In genomic region chr1:42229711-42230110, GRCm38 (mm10) we compare ENCODE assay signal across 10 mouse cellular contexts.
DNase-seq lines count a peak whose midpoint lies in the region; ATAC-seq and TF ChIP-seq lines count a peak whose summit lies in the region.
"Had no signal": no experiment of that assay in that cellular context is flagged by ENCODE, and none has a peak within 500 bp of the region (broad histone marks: within the 10 kb centered on the region; RNA-seq: fewer than 3 reads in every experiment).

No protein-coding gene starts in this region.

- peak; percentile 75; the same call in 1 of the 2 replicates for ATAC-seq in lung, embryonic 15.5 days (ENCODE audit: borderline replicate concordance, extremely low read depth, low FRiP score, low TSS enrichment)
- ATAC-seq in midbrain, postnatal 0 days (ENCODE audit: low FRiP score) = 0 out of 2 replicates have a peak, but pooled peaks have one; percentile 45

- H3K9me3 ChIP-seq in lung, embryonic 15.5 days = no peaks in the 10 kb centered on the region
- no peaks in the 10 kb centered on the region for H3K9me3 ChIP-seq in midbrain, postnatal 0 days (ENCODE audit: low read length)
- H3K9me3 ChIP-seq: liver, embryonic 13.5 days; neural tube, embryonic 13.5 days had no signal

- no peak for TF ChIP-seq CTCF in midbrain, postnatal 0 days (IDR thresholded peaks at IDR 0.05)

- WGBS in lung, embryonic 15.5 days = 34% methylated on average over 12 of the region's 12 CpGs
- 63% methylated on average over 12 of the region's 12 CpGs for WGBS in midbrain, postnatal 0 days

- H3K4me2 ChIP-seq in lung, embryonic 15.5 days = peak overlapping the region; percentile 31
- H3K4me2 ChIP-seq in midbrain, postnatal 0 days (ENCODE audit: low read depth, low read length, poor library complexity, severe bottlenecking) = peak overlapping the region; percentile 37
- H3K4me2 ChIP-seq: liver, embryonic 13.5 days; neural tube, embryonic 13.5 days had no signal

- peak overlapping the region; percentile 9; the same call in 1 of the 2 replicates for H3K27ac ChIP-seq in lung, embryonic 15.5 days
- H3K27ac ChIP-seq in midbrain, postnatal 0 days (ENCODE audit: low read depth, low read length) = no peak overlapping the region
- H3K27ac ChIP-seq: liver, embryonic 13.5 days; neural tube, embryonic 13.5 days had no signal

- H3K27me3 ChIP-seq in lung, embryonic 15.5 days = no peaks in the 10 kb centered on the region
- no peaks in the 10 kb centered on the region for H3K27me3 ChIP-seq in midbrain, postnatal 0 days (ENCODE audit: insufficient read depth, low read length)
- H3K27me3 ChIP-seq: liver, embryonic 13.5 days; neural tube, embryonic 13.5 days had no signal

- DNase-seq in cerebellum, postnatal 36 days = peak; percentile 7 to 9
- DNase-seq in cerebellum, adult 11 months = no peak
- DNase-seq in lung, adult 18-20 months = no peak
- DNase-seq in heart, postnatal 14 days = peak; percentile 4 to 49
- peak; percentile 86 for DNase-seq in midbrain, postnatal 0 days (ENCODE audit: low spot score)
- DNase-seq in testis, postnatal 10 days (ENCODE audit: low spot score) = no peak
- no peak for DNase-seq in gastrocnemius, adult 8-10 months (ENCODE audit: low spot score in 2 of 2)
- DNase-seq: liver, embryonic 13.5 days had no signal

- H3K4me1 ChIP-seq in lung, embryonic 15.5 days = 0 out of 2 replicates have a peak, but pooled peaks cover 14% of the 10 kb centered on the region
- H3K4me1 ChIP-seq in midbrain, postnatal 0 days (ENCODE audit: insufficient read depth, low read length) = no peaks in the 10 kb centered on the region
- H3K4me1 ChIP-seq: liver, embryonic 13.5 days had no signal

- no peaks in the 10 kb centered on the region for H3K36me3 ChIP-seq in lung, embryonic 15.5 days
- no peaks in the 10 kb centered on the region for H3K36me3 ChIP-seq in midbrain, postnatal 0 days (ENCODE audit: insufficient read depth, low read length)
- H3K36me3 ChIP-seq: liver, embryonic 13.5 days; neural tube, embryonic 13.5 days had no signal

- no peak overlapping the region for H3K4me3 ChIP-seq in lung, embryonic 15.5 days
- H3K4me3 ChIP-seq in midbrain, postnatal 0 days (ENCODE audit: low read depth, low read length) = peak overlapping the region; percentile 5; the same call in 1 of the 2 replicates
- H3K4me3 ChIP-seq: liver, embryonic 13.5 days; neural tube, embryonic 13.5 days had no signal

- no peak overlapping the region for H3K9ac ChIP-seq in lung, embryonic 15.5 days
- H3K9ac ChIP-seq in midbrain, postnatal 0 days (replicated peaks; ENCODE audit: low read length, poor library complexity, severe bottlenecking) = no peak overlapping the region; the same call in 1 of the 2 replicates
- H3K9ac ChIP-seq: liver, embryonic 13.5 days; neural tube, embryonic 13.5 days had no signal

- intact Hi-C loops in heart, postnatal 14 days (cut with DNase I) = no loop called here

Comparison
In these comparisons a context has a peak if more than half of its experiments do, and no peak if none do; other contexts are left out.
1. DNase-seq: peak in cerebellum, postnatal 36 days (2 of 2), heart, postnatal 14 days (2 of 2) and midbrain, postnatal 0 days (single experiment); none in cerebellum, adult 11 months (single experiment), lung, adult 18-20 months (0 of 2), testis, postnatal 10 days (single experiment) and gastrocnemius, adult 8-10 months (0 of 2).